Mouse (Mus musculus) midbrain, embryonic 10.5 days (tissue): ENCODE measurements around the gene Slc27a4. TPM values are rescaled to one million over a fixed set of nuclear protein-coding genes. Genes with fewer than 3 reads are reported as not detected.

ENCODE experiments used
- DNase-seq: peaks from one replicate; pipeline ENCODE4 v3.0.0-alpha.2; 2017; ENCODE audit warnings: low spot score
- H3K27ac ChIP-seq: fragments of 300-500 bp; sonication (generic); replicated peaks from 2 replicates; pipeline ENCODE4 v1.5.1; 2016; ENCODE audit warnings: mild to moderate bottlenecking
- H3K27me3 ChIP-seq: fragments of 300-500 bp; sonication (generic); 2 replicates; pipeline ENCODE4 v1.6.1; 2016; ENCODE audit warnings: low read depth, mild to moderate bottlenecking; ENCODE audit not compliant: poor library complexity, severe bottlenecking
- H3K36me3 ChIP-seq: fragments of 300-500 bp; sonication (generic); 2 replicates; pipeline ENCODE4 v1.6.1; 2016; ENCODE audit warnings: mild to moderate bottlenecking, moderate library complexity
- H3K4me1 ChIP-seq: fragments of 300-500 bp; sonication (generic); 2 replicates; pipeline ENCODE4 v1.6.1; 2016
- H3K4me3 ChIP-seq: fragments of 300-500 bp; sonication (generic); 2 replicates; pipeline ENCODE4 v1.5.1; 2016; ENCODE audit warnings: mild to moderate bottlenecking, moderate library complexity
- H3K9me3 ChIP-seq: fragments of 300-500 bp; sonication (generic); replicated peaks from 2 replicates; pipeline ENCODE4 v1.6.1; 2016; ENCODE audit warnings: mild to moderate bottlenecking
- WGBS: fragments of 180-500 bp; shearing (Covaris S2); methylation state at CpG from one replicate; pipeline ENCODE4 v1.1.7; 2016; 5-methylcytosine and 5-hydroxymethylcytosine counted together
- polyA plus RNA-seq: library from polyadenylated mRNA; unstranded; fragments of >200 nt; fragmentation: Nextera tagmentation; extraction: Ambion mirVana; gene quantifications from 2 replicates; pipeline ENCODE4 v1.2.1, GENCODE M21; 2016

Slc27a4 gene
- polyA plus RNA-seq, 1 experiment from 2014 or later: 16.9 TPM

- DNase-seq: peak; percentile 81
- Histone ChIP-seq H3K9me3 (no peaks in the 10 kb centered on the region), H3K4me1 (peaks cover 24% of the 10 kb centered on the region), H3K4me3 (peak within 1 kb of the TSS; percentile 91), H3K36me3 (peaks cover 69% of the 10 kb centered on the region), H3K27ac (peak within 1 kb of the TSS; percentile 89), H3K27me3 (no peaks in the 10 kb centered on the region)
- WGBS: under 1% methylated on average over 45 of the region's 45 CpGs
Observed at GRCm38 (mm10) chr2:29787937-29788681, 14.3 kb upstream of the Slc27a4 start, which contains the start of gene Trub2. TSS of gene Trub2 (minus strand) at chr2:29788502.

- H3K27ac ChIP-seq: no peak overlapping the region
- H3K4me3 ChIP-seq: no peak overlapping the region
- H3K27me3 ChIP-seq: no peaks in the 10 kb centered on the region
- peaks cover 22% of the 10 kb centered on the region for H3K4me1 ChIP-seq
- H3K36me3 ChIP-seq: peaks cover 74% of the 10 kb centered on the region
- no peaks in the 10 kb centered on the region for H3K9me3 ChIP-seq
- WGBS: 98% methylated on average over 2 of the region's 2 CpGs
- no peak for DNase-seq
Observed at GRCm38 (mm10) chr2:29792772-29793487, 9.5 kb upstream of the Slc27a4 start.

GRCm38 (mm10) chr2:29802827-29803201, 380 bp downstream of the Slc27a4 start:
- under 1% methylated on average over 39 of the region's 39 CpGs for WGBS

GRCm38 (mm10) chr2:29803400-29803831, 982 bp downstream of the Slc27a4 start:
- 25% methylated on average over 6 of the region's 6 CpGs for WGBS
- DNase-seq: peak; percentile 40
- Histone ChIP-seq H3K4me1 (peaks cover 20% of the 10 kb centered on the region), H3K9me3 (no peaks in the 10 kb centered on the region), H3K27ac (peak overlapping the region; percentile 89), H3K4me3 (peak overlapping the region; percentile 98), H3K27me3 (no peaks in the 10 kb centered on the region), H3K36me3 (peaks cover 45% of the 10 kb centered on the region)

More at GRCm38 (mm10) chr2:29802827-29803201, 380 bp downstream of the Slc27a4 start:
- Histone ChIP-seq H3K4me1 (peaks cover 20% of the 10 kb centered on the region), H3K27ac (peak overlapping the region; percentile 89), H3K9me3 (no peaks in the 10 kb centered on the region), H3K36me3 (peaks cover 39% of the 10 kb centered on the region), H3K27me3 (no peaks in the 10 kb centered on the region), H3K4me3 (peak overlapping the region; percentile 98)
- no peak for DNase-seq

GRCm38 (mm10) chr2:29815678-29816371, 13.4 kb downstream of the Slc27a4 start:
- Histone ChIP-seq H3K27me3 (peaks cover 16% of the 10 kb centered on the region; the same call in 1 of the 2 replicates), H3K4me3 (no peak overlapping the region), H3K4me1 (peaks cover 37% of the 10 kb centered on the region), H3K36me3 (peaks cover 62% of the 10 kb centered on the region), H3K27ac (peak overlapping the region; percentile 13; the same call in 1 of the 2 replicates), H3K9me3 (no peaks in the 10 kb centered on the region)
- DNase-seq: no peak
- 84% methylated on average over 11 of the region's 11 CpGs for WGBS

GRCm38 (mm10) chr2:29817426-29818232, 15.2 kb downstream of the Slc27a4 start:
- Histone ChIP-seq H3K4me1 (peaks cover 46% of the 10 kb centered on the region), H3K36me3 (peaks cover 44% of the 10 kb centered on the region), H3K27me3 (peaks cover 16% of the 10 kb centered on the region; the same call in 1 of the 2 replicates), H3K27ac (peak overlapping the region; percentile 92), H3K4me3 (peak overlapping the region; percentile 14; the same call in 1 of the 2 replicates), H3K9me3 (no peaks in the 10 kb centered on the region)
- DNase-seq: peak; percentile 89
- 37% methylated on average over 8 of the region's 8 CpGs for whole genome bisulfite sequencing

- DNase-seq: no peak
- 4% methylated on average over 2 of the region's 2 CpGs for WGBS
- peak overlapping the region; percentile 47 for H3K4me3 ChIP-seq
- H3K27me3 ChIP-seq: peaks cover 16% of the 10 kb centered on the region; the same call in 1 of the 2 replicates
- peaks cover 27% of the 10 kb centered on the region for H3K36me3 ChIP-seq
- no peaks in the 10 kb centered on the region for H3K9me3 ChIP-seq
- H3K4me1 ChIP-seq: peaks cover 46% of the 10 kb centered on the region
- H3K27ac ChIP-seq: peak overlapping the region; percentile 92
Observed at GRCm38 (mm10) chr2:29819363-29819762, 16.9 kb downstream of the Slc27a4 start.

- H3K36me3 ChIP-seq: peaks cover 24% of the 10 kb centered on the region
- H3K27ac ChIP-seq: peak within 1 kb of the TSS; percentile 92
- DNase-seq: peak; percentile 97
- WGBS: under 1% methylated on average over 35 of the region's 35 CpGs
- no peaks in the 10 kb centered on the region; the same call in 1 of the 2 replicates for H3K9me3 ChIP-seq
- peak within 1 kb of the TSS; percentile 47 for H3K4me3 ChIP-seq
- H3K27me3 ChIP-seq: peaks cover 16% of the 10 kb centered on the region; the same call in 1 of the 2 replicates
- H3K4me1 ChIP-seq: peaks cover 46% of the 10 kb centered on the region
Observed at GRCm38 (mm10) chr2:29820025-29820817, 17.8 kb downstream of the Slc27a4 start, which contains the start of gene Urm1. TSS of gene Urm1 (plus strand) at chr2:29820075.

GRCm38 (mm10) chr2:29826318-29826925, 24.0 kb downstream of the Slc27a4 start:
- Histone ChIP-seq H3K4me3 (peak overlapping the region; percentile 78), H3K27ac (peak overlapping the region; percentile 91), H3K36me3 (peaks cover 24% of the 10 kb centered on the region), H3K4me1 (peaks cover 25% of the 10 kb centered on the region), H3K27me3 (no peaks in the 10 kb centered on the region), H3K9me3 (no peaks in the 10 kb centered on the region; the same call in 1 of the 2 replicates)
- no peak for DNase-seq
- WGBS: 19% methylated on average over 11 of the region's 11 CpGs

- peak overlapping the region; percentile 78 for H3K4me3 ChIP-seq
- H3K27ac ChIP-seq: peak overlapping the region; percentile 91
- peaks cover 30% of the 10 kb centered on the region for H3K36me3 ChIP-seq
- peak; percentile 96 for DNase-seq
- H3K4me1 ChIP-seq: peaks cover 23% of the 10 kb centered on the region
- H3K27me3 ChIP-seq: no peaks in the 10 kb centered on the region
- under 1% methylated on average over 48 of the region's 48 CpGs for WGBS
- no peaks in the 10 kb centered on the region; the same call in 1 of the 2 replicates for H3K9me3 ChIP-seq
Observed at GRCm38 (mm10) chr2:29826926-29827708, 24.7 kb downstream of the Slc27a4 start.
